Mouse (Mus musculus): ENCODE measurements around the gene 1700037H04Rik.

DNA sequence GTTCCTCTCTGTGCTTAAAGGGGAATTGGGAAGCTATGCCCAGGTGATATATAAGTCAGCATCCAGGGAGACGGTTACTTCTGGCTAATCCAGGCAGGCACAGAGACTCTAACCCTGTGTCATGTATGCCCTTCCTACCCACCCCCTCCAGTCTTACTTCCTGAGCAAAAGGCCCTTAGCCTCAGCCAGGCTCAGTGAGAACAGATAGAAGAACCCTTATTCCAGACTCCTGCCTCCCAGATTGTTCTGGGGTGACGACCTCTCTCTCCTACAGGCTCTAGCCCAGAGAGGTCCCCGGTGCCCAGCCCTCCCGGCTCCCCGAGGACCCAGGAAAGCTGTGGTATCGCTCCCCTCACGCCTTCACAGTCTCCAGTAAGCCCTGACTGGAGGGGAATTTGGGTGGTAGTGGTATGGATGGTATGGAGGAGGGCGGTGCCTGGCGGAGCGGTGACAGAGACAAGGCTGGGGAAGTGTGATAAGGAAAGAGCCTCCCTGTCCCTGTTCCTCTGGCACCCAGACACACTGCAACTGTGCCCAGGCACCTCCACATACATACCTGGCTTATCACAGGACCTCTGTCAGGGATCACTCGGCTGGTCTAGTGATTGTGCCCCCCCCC, 24.3 kb downstream of the 1700037H04Rik start:
- TF ChIP-seq CTCF (IDR thresholded peaks at IDR 0.05; ENCODE audit: control insufficient read depth, insufficient read depth, insufficient read length) (no peak), CEBPB (IDR thresholded peaks at IDR 0.05; ENCODE audit: low read depth) (no peak), USF1 (IDR thresholded peaks at IDR 0.05; ENCODE audit: low read depth) (no peak), MAX (IDR thresholded peaks at IDR 0.05) (no peak)
